Mouse (Mus musculus) lung, postnatal 25 days (tissue): Measurements from ENCODE around the gene Nab1.
A peak's percentile ranks its signal among the peaks of the same experiment; 100 is the strongest.
"Not testable (repeated sequence)": the region's sequence is repeated elsewhere in the genome, so short reads cannot be mapped to it uniquely, and the experiment has no call there.

Source experiments
- DNase-seq: peaks from one replicate; pipeline ENCODE4 v3.0.0; 2022; ENCODE audit warnings: low spot score

Gene Nab1

GRCm38 (mm10) chr1:52500314-52500981 lies at the start of gene Nab1:
TSS of gene Nab1 (minus strand) at chr1:52500679.
- DNase-seq = peak; percentile 71

- DNase-seq = no peak
Measured at GRCm38 (mm10) chr1:52547451-52547850, 47.0 kb upstream of the Nab1 start.

- DNase-seq = no peak
Measured at GRCm38 (mm10) chr1:52546796-52547195, 46.3 kb upstream of the Nab1 start.

GRCm38 (mm10) chr1:52540124-52540523 lies 39.6 kb upstream of the Nab1 start:
- not testable (repeated sequence) for DNase-seq

GRCm38 (mm10) chr1:52529933-52530332 lies 29.5 kb upstream of the Nab1 start:
- no peak for DNase-seq

- no peak for DNase-seq
Measured at GRCm38 (mm10) chr1:52527656-52528055, 27.2 kb upstream of the Nab1 start.

GRCm38 (mm10) chr1:52527252-52527651 lies 26.8 kb upstream of the Nab1 start:
- DNase-seq = no peak

- no peak for DNase-seq
Measured at GRCm38 (mm10) chr1:52524663-52525062, 24.2 kb upstream of the Nab1 start.

- DNase-seq = peak; percentile 7
Measured at GRCm38 (mm10) chr1:52524150-52524549, 23.7 kb upstream of the Nab1 start.

GRCm38 (mm10) chr1:52521436-52521993 lies 21.0 kb upstream of the Nab1 start:
- DNase-seq = no peak

GRCm38 (mm10) chr1:52520131-52520530 lies 19.7 kb upstream of the Nab1 start:
- no peak for DNase-seq

GRCm38 (mm10) chr1:52515249-52515648 lies 14.8 kb upstream of the Nab1 start:
- no peak for DNase-seq

- DNase-seq = no peak
Measured at GRCm38 (mm10) chr1:52511788-52512425, 11.4 kb upstream of the Nab1 start.

- no peak for DNase-seq
Measured at GRCm38 (mm10) chr1:52506211-52506610, 5.7 kb upstream of the Nab1 start.

GRCm38 (mm10) chr1:52502296-52502695 lies 1.8 kb upstream of the Nab1 start:
- DNase-seq = no peak

GRCm38 (mm10) chr1:52501688-52502133 lies 1.2 kb upstream of the Nab1 start:
- DNase-seq = peak; percentile 40

GRCm38 (mm10) chr1:52501090-52501489 lies 611 bp upstream of the Nab1 start:
- no peak for DNase-seq

- peak; percentile 63 for DNase-seq
Measured at GRCm38 (mm10) chr1:52499601-52500313, 722 bp downstream of the Nab1 start.

GRCm38 (mm10) chr1:52498786-52499450 lies 1.6 kb downstream of the Nab1 start:
- no peak for DNase-seq

- peak; percentile 10 for DNase-seq
Measured at GRCm38 (mm10) chr1:52489538-52490181, 10.8 kb downstream of the Nab1 start.

GRCm38 (mm10) chr1:52484980-52485379 lies 15.5 kb downstream of the Nab1 start:
- no peak for DNase-seq

- DNase-seq = no peak
Measured at GRCm38 (mm10) chr1:52474291-52474690, 26.2 kb downstream of the Nab1 start.
